Mouse (Mus musculus) cerebellum, postnatal 25 days (tissue): ENCODE data around the gene Sh2d7.
"Not testable (repeated sequence)": the region's sequence is repeated elsewhere in the genome, so short reads cannot be mapped to it uniquely, and the experiment has no call there.

Source experiments
- DNase-seq, 2 experiments: peaks; one replicate each; pipeline ENCODE4 v3.0.0; 2021; ENCODE audit warnings: mixed read lengths in 2 of 2

Gene Sh2d7

DNA sequence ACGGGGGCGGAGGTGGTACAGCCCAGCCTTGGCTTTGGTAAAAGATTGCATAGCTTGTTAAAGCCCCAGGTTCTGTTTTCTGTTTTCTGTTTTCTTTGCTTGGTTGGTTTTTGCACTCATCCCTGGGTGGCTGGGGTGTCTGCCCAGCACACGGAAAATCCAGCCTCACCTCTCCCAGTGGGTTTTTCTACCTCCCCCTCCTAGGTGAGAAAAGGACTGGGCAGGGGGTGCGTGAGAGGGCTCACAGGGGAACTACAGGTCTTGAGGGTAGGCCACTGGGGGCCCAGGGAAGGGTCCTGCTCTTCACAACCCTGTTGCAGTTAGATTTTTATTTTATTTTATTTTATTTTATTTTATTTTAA, 6.2 kb downstream of the Sh2d7 start:
- DNase-seq: no peak

DNA sequence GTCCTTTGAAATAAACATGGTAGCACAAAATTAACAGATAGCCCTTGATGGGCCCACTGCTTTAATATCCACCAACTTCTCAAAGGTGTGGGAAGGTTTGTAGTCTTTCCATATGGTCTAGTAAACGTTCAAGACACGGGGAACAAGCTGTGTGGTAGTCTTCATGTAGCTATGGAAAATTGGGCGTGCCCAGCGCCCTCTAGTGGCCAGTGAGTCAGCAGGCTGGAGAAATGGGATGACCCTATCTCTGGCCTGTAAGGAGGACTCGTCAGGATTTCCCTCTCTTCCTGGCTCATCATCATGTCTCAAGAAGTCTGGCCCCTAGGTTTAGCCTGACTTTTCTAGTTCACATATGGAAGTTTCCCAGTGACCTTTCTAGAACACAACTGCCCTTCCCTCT, 8.8 kb downstream of the Sh2d7 start:
- DNase-seq: peak; percentile 78 to 86

DNA sequence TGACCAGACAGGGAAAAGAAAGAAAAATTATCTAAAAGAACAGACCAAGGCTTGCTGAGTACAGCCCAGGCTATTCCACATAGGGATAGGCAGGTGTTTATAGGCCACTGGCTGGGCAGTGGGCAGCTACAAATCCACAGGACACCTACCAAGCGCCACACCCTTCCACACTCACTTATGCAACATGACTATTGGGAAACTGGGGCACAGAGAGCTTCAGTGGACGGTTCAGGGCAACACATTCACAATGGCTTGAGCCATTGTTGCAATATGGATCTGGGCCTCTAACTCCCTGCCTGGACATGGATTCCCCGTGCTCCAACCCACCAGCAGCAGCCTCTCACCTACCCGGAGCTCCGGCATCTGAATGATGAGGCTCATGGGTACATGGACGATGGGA, 10.6 kb downstream of the Sh2d7 start:
- DNase-seq: no peak

DNA sequence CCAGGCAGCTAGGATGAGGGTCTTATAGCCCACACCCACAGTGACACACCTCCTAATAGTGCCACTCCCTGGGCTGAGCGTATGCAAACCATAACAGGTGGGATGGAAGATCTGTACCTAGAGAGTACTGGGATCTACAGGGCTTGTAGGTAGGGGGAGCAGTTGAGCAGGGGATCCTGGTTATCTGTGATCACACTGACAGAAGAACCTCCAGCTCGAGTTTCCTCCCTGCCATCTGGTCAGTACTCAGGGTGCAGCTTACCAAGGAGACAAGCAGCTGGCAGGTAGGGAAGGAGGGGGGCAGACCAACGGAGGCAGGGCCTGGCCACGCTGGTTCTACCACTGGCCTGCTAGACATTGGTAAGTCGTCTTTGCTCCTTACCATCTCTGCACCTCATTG, 13.6 kb downstream of the Sh2d7 start:
- DNase-seq: peak; percentile 62 to 80

DNA sequence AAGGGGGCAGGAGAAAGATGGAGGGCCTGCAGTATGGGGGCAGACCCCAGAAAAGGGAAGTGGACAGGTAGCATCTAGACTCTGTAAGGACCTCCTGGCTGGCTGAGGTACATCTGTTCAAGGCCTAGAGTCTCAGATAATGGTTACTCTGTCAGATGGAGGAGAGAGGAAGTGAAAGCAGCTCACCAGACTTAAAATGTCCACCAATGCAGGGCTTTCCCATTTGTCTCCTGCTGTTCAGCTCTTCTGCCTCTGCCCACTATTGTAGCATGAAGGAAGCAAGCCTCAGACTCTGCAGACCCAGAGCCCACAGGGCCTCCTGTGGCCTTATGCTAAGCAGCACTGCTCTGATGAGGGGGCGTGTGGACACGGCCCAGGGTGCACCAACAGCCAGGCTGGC, 16.3 kb downstream of the Sh2d7 start:
- no peak for DNase-seq

DNA sequence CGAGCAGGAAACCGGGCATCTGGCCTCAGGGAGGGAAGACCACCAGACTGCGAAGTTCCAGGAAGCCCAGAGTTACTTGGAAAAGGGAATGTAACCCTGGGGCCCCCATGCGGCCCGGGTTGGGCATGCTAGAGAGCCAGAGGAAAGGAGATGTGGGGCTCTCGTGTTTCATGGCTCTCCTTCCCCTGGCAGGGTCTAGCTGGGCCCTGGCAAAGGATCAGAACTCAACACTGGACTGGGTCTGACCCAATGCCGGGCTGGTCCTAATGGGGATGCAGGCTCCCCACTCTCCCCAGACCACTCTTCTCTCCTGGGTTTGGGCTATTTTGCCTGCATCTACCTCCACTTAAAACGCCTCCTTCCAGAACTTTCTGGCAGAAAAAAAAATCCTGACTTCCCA, 19.9 kb downstream of the Sh2d7 start:
- DNase-seq: no peak

DNA sequence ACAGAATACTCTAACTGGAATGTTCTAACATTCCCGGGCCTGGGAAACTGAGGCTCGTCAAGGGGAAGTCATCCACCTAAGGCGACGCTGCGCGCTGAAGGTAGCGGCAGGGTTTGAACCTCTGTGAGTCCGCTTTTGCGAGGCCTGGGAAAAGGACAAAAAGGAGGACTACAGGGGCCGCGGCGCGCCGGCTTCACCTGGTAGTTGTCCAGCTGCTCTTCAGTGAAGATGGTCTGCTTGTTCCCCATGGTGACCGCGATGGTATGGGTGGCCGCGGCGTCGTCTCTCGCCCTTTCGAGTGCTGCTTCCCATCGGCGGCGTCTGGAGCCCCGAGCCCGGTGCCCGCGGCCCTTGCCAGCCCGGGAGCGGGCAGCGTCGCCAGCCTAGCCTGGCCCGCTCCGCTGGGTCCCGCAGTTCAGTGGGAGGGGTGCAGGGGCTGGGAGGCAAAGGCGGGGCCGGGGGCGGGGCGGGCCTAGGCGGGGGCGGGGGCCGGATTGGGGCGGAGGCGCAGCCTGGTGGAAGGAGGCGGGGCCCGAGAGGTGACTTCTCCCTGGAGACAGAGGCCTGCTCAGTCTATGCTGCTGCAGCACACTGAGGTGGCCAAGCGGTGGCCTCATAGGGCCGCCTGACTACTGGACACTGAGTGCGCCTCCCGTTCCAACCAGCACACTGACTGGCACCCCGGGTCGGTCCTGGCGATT, 21.1 kb downstream of the Sh2d7 start, which contains the start of gene Cib2:
Cib2 (minus strand) TSS at position 448 of the 701 bp plus-strand sequence.
- peak; percentile 82 to 90 for DNase-seq

DNA sequence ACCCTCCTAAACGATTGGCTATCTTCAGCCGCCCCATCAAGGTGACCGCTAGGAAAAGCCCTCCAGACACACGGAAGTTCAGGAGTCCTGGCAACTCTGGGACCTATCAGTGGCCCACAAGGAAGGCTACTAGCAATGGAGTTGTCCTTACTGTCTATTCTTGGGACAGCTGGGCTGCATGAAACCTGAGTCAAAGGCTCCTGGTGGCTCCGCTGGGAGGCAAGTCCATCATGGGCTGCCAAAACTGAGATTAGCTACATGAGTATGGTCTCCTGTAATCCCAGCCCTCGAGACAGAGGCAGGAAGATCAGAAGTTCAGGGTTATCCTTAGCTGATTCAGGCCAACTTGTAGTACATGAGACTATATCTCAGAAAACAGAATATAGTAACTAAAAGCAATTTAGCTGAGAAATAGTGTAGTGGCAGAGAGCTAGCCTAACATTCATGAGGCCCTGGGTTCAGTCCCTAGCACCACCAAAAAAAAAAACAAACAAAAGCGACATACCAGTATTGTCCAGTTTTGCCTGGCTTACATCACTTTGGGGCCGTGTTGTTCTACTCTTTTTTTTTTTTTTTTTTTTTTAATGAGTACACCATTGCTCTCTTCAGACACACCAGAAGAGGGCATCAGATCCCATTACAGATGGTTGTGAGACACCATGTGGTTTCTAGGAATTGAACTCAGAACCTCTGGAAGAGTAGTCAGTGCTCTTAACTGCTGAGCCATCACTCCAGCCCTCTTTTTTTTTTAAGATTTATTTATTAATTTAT, 22.2 kb downstream of the Sh2d7 start:
- no peak for DNase-seq

DNA sequence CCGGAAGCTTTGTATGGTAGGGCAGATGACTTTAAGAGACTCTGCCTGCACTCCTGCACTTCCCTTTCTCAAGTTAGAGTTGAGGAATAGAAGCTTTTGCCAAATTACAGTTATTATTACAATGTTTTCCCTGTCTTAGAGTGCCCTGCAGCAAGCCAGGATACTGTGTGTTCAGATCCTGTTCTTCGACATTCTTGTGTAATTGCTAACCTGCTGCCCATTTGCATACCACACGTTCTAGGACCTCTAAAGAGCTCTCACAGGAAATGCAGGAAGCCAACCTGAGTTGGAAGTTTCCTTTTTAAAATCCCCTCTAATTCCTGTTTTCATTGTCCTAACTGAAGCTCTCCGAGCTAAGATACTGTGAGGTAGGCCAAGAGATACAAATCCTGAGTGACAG, 28.2 kb downstream of the Sh2d7 start:
- DNase-seq: no peak

DNA sequence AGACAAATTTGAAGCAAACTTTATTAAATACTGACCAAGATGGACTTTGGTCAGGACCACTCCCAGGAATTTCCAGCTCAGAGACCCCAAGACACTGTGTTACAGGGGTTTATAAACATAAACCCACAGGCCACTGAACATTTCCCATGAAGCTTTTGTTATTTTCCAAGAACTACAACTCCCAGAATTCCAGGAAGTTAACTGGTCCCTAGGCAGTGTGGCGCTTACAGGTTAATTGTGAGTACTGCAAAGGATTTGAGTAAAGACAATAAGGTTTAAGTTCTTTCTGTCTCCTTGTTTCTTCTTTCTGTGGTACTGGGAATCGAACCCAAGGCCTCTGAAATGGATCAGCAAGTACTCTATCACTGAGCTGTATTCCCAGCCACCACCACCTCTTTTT, 29.9 kb downstream of the Sh2d7 start:
- DNase-seq: no peak

DNA sequence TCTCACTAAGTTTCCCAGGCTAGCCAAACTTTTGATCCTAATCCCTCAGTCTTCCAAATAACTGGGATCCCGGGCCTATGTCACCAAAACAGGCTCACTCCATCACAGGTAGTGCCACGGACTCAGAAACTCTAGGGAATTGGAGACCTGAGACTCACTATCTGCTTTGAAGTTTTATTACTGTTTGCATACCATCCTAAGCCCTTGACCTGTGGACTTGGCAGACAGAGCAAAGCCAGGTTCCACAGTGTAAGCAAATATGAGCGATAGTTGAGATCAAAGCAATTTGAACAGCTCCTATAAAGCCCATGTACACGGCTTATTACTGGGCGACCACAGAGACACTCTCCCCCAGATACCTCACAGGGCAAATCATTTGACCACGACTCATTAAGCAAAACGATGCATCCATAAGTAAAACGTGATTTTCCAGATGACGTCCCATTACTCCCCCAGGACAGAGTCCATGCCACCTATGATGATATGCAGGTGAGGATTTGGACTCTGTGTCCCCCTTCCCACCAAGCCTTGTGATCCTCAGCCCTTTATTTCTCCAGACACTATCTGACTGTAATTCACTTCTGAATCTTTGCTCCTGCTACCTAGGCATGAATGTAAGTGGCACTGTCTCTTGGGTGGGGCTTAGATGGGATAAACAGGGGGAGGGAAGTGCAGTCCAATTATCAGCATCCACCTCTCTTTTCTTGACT, 32.5 kb downstream of the Sh2d7 start:
- DNase-seq: no peak

DNA sequence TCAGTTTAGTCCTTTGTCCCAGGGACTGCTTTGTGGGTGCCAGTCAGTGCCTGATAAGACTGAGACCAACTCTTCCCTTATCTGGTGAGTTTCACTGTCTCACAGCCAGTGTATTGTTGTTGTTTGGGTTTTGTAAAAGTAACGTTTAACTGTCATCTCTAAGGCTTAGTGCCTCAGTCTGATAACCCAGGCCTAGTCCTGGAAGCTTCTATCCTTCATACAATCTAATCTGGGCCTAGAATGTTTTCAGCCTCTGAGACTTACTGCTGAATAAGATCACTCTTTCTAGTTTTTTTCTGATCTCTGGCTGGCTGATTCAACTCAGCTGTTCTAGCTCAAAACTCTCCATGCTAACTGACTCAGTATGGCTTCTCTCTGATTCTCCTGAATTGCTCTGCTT, 44.9 kb downstream of the Sh2d7 start:
- no peak for DNase-seq

DNA sequence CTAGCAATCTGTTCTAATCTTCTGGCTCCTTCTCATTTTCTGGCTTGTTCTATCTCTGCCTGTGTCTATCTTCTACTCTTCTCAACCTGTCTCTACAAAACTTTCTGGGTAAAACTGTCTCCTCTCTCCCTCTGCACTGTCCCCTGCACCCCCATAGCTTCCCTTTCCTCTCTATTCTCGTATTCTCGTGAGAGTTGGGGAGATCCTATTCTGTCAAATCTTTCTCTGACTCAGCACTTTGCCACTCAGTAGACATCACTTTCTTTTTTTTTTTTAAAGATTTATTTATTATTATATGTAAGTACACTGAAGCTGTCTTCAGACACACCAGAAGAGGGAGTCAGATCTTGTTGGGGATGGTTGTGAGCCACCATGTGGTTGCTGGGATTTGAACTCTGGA, 45.3 kb downstream of the Sh2d7 start:
- DNase-seq: not testable (repeated sequence)

DNA sequence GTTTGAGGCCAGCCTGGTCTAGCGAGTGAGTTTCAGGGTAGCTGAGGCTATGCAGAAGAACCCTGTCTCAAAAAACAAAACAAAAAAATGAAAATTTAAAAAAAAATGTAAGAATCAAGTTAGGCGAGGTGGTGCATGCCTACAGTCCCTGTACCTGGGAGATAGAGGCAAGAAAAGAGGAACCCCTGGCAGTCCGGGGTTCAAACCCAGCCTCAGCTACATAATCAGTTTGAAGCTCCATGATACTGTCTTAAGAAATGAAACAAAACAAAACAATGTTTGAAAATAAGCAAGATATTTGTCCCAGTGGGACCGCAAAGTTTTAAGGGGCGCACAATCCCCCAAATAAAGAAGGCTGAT, 47.0 kb downstream of the Sh2d7 start:
- DNase-seq: no peak

DNA sequence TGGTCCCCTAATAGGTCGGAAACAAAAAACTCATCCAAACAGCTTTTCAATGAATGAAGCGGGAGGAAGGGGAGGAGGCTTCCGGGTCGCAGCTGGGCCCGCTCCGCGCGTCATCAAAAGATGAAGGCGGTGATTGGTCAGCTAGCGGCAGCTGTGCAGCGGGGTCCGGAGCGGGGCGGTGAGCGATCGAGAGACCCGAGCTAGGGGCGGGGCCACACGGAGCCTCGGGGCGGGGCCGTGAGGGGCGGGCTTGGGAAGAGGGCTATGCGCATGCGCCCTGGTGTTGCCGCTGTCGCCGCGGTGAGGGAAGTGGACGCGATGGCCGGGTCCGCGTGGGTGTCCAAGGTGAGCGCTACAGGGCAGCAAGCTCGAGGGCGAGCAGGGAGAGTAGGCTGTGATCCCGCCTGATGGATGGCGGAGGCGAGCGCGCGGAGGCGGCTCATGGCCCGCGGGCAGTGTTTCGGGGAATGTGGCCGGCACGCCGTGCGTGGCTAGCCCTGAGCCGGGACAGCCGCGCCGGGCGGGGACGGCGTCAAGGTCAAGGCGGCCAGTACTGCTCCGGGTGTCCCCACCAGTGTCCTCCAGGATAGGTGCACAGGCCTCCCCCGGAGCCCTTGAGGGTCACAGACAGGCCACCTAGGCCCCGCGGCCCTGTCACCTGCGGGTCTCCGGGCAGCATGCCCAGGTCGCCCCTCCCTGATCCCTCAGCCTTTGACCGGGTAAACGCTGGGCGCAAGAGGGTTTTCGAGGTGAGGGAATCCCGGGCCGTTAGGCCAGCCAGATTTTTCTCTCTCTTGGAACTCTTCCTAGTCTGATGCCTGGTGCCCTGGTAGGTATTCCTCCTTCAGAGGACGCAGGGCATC, 47.6 kb downstream of the Sh2d7 start, which contains the start of gene Idh3a:
Idh3a (plus strand) TSS at position 136 of the 863 bp plus-strand sequence.
- DNase-seq: peak; percentile 96 to 98

DNA sequence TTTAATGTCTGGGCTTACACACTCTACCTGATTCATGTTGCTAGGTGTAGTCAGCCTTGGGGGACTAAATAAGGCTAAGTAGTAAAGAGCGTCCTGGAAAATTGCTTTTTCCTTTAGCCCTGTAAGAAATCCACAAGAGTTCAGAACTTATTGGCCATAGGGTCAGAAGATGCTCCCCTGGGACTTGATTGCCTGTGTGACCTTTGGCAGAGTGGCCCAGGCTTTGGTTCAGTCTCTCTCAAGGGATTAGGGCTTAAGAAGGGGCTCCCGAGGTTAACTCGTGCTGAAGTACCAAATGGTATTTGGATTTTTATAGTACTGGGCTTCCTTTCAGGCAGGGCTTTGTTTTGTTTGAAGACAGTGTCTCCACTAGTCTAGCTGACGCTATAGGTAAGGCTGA, 49.1 kb downstream of the Sh2d7 start:
- no peak for DNase-seq

DNA sequence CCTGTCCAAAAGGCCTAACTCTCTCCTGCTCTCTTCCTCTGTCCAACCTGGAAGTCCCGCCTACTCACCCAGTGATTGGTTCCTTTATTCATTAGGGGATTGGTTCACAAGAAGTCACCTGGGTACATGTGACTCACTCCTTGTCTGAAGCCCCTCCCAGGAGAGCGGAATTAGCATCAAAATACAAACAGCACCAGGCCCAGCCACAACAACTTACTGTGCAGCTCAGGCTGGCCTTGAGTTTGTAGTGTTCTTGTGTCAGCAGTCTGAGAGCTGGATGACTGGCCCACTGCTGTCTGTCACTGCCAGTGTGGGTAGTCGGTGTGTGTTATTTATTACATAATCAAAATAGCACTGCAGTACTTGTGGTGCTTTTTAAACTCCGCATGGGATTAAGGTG, 54.9 kb downstream of the Sh2d7 start:
- DNase-seq: not testable (repeated sequence)
